Mouse (Mus musculus): ENCODE data around the gene Msx1.

- TF ChIP-seq CTCF (conservative IDR thresholded peaks at IDR 0.05; ENCODE audit: insufficient read depth, insufficient read length, low read depth, low read length), result no peak
- TF ChIP-seq POLR2A (IDR thresholded peaks at IDR 0.05; ENCODE audit: low read depth, low read length), result no peak
These were observed 24.8 kb upstream of the Msx1 start for GRCm38 (mm10) chr5:37848991-37849719.

Data from kidney, adult 2 months (tissue).